Mouse (Mus musculus): ENCODE data around the gene Galr2.

The Galr2 gene

GRCm38 (mm10) chr11:116280751-116281663 is at the start of gene Galr2:
Gene Galr2, plus strand, starts transcription at chr11:116280939.
- peak; percentile 33 for DNase-seq

DNA sequence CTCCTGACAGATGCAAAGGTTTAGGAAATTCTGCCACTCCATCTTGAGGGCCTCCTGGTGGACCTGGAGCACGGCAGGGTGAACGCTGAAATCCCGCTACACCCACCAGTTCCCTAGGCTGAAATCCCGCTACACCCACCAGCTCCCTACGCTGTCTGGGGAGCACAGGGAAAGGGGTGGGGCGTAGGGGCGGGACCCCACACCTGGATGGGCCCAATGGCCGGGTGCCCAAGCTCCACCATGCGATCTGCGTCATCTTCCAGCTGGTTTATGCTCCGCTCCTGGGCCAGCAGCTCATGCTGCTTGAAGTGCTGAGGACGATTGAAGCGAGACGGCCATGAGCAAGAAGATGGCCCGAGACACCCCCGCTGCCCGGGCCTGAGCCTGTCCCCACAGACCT is 48.3 kb upstream of the Galr2 start:
- DNase-seq = no peak

DNA sequence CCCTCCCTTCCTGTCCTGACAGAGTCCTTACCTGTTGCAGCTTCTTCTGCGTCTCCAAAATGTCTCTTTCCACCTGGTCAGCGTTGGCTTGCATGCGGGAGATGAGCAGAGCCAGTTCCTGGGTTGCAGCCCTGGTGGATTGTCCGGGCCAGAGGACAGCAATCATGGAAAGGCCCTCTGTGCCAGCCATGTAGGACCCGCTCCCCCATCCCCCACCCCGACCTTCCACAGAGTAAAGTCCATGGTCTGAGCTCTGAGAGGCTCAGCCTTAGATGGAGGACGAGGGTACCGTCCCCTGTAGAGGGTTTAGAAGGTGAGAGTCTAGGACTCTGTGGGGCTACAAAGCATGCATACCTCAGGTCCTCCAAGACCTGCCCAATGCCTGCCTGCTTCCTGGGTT is 45.8 kb upstream of the Galr2 start:
- DNase-seq = no peak

DNA sequence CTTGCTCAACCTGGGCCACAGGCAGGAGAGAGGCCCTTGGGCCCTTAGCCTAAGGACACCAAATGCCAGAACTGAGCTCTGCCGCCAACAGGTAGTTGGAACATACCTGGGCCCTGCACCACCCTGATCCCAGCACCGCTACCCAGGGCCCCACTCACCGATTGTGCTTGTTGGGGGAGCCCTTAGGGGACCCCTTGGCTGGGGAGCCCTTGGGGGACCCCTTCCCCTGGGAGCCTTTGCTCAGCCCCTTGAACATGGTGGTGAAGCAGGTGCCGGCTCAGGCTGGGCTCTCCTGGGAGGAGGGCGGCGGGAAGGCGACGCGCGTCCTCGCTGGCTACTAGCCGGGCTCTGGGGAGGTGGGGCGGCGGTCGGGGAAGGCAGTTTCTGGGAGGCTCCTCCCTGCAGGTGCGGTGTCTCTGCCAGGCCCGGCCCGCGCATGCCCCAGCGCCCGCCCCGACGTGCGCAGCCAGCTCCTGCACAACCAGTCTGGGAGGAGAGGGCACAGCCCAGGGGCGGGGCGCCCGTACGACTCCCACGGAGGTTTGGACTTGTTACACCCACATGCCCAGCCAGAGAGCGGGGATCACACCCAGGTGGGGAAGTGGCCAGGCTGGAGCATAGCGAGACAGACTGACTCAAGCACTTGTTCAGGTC is 42.9 kb upstream of the Galr2 start, which contains the start of gene Evpl:
Evpl (minus strand) TSS at position 336 of the 654 bp plus-strand sequence.
- DNase-seq = no peak

- DNase-seq = no peak
These were observed 40.9 kb upstream of the Galr2 start for GRCm38 (mm10) chr11:116239797-116240196.

DNA sequence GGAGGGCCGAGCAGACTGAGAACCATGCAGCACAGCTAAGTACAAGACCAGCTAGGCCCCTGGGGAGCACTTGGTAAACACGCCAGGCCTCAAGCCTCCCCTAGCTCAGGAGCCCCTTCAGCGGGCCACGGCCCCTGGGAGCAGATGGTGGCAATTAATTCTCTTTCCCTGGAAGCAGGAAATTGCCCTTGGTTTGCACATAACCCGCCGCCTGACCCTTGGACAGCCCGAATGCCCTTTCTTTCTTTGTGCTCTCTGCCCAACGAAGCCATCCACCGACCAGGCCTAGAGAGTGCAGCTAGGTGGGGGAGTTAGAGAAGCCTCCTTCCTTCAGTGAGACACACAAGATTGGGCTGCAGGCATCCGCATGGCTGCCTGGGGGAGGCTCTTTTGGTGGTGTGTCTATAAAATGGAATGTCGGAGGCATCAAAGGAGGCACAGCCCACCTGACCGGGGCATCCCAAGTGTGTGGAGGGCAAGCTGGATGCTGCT is 38.9 kb upstream of the Galr2 start:
- DNase-seq = no peak

DNA sequence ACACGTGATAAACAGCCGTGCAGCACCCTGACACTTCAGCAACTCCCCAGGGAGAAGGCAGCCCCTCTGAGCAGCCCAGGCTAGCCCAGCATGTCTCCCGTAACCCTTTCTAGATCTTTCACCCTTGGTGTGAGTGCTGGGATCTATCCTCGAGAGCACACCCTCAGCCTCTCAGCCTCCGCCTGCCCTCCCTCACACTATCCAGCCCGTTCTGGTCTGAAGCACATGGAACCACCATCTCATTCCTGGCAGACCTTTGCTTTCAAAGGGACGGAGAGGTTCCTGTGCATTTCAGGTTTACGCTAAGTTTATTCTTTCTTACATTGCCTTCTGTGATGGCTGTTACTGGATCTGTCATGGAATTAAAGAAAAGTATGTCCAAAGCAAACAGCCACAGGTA is 36.2 kb upstream of the Galr2 start:
- no peak for DNase-seq

DNA sequence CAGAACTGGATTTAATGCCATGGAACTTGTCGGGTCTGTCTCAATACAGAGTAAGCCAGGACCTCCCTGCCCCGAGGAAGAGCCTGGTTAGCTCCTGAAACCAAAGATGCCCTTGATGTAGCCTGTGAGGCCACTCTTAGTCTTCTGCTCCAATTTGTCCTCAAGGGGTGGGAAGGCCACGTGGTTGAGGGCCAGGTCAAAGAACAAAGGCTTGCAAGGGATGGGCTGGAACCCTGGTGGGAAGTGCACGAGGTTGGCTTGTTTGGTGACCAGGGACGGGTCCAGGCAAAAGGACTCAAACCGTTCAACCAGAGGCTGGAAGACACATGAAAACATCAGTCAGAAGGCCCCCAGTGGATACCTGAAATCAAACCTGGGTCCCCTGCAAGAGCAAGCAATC is 35.1 kb upstream of the Galr2 start:
- no peak for DNase-seq

GRCm38 (mm10) chr11:116247502-116248222 is 33.1 kb upstream of the Galr2 start:
- no peak for DNase-seq

DNA sequence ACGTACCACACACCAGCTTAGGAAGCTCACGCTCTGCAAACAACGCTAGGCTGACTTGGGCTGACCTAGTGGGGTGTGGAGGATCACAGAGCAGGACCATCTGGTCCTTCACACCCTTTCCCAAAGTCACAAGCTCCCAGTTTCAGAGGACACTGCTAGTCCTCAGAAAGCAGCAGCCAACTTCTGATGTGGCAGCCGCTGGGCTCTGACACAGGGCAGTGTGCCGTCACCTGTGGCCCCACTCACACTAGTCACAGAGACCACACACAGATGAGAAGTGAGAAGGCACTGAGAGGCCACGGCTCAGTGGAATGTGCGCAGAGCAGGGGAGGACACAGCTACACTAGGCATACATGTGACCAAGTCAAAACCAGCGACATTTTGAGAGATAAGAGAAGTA is 29.8 kb upstream of the Galr2 start:
- no peak for DNase-seq

DNA sequence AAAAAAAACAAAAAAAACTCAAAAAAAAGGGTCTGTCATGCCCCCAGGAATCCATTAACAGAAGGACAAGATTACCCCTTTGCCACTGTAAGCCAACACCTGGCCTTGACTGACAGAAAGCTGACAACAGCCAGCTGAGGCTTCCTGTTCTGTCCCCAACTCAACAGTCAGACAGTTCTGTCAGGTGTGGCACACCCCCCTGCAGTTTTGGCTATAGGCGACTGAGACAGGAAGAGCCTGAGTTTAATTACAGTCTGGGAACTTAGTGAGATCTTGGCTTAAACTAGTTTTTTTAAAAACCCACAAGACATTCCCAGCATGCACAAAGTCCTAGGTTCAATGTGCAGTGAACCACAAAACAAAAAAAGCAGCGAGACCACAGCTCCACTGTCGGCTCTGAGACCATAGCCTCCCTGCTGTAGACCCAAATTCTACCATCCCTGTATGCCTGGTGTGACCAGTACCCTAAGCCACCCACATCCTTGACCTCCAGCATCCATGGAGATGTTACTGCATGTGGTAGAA is 27.6 kb upstream of the Galr2 start:
- DNase-seq = no peak

DNA sequence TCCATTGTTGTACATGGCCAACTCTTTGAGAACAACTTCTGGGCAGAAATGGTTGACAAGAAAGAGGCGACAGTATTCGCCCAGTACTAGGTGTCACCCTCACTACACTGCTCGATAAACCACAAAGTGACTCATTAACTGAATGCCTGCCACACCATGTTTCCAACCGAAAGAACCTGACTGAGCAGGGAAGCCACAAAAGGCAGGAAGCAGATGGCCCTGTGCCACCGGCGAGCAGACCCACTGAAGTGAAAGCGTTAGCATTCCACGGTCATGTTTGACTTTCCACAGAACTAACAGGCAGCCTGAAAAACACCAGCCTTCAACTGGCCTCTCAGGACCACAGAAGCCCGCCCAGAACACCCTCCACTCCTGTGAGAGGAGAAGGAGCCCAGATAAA is 26.1 kb upstream of the Galr2 start:
- no peak for DNase-seq

DNA sequence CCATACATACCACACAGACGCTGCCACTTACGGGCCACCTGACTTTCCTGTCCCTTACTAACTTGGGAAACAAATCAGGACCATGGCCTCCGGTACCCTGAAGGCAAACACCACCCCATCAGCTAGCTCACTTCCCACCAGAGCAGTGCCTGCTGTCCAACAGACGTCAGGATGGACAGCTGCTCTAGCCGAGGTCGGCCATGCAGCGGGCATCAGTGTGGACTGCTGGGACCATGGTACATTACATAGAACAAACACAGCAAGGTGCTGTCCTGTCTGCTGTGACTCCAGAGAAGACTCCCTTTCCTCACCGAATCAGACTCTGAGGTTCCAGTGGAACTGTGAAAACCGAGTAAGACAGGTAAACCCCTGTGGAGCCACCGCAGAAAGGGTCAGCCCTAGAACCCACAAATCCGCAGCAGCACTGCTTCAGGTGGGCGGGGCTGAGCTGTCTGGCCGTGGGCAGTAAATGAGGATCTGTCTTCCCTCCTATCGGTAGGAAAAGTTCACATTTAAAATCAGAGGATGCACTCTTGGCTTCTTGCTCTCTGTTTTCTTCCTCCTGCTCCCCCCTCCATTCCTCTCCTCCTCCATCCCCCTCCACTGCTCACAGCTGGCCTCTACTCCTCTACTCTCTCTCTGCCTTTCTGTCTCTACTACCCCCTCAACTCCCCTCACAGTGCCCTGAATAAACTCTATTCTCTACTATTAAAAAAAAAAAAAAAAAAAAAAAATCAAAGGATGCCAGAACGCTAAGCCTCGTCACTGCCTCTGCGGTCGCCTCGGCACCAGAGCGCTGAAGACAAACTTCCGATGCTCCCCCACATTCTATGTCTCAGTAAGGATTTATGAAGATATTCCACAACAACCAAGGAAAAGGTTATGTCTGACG is 25.4 kb upstream of the Galr2 start:
- DNase-seq = no peak

DNA sequence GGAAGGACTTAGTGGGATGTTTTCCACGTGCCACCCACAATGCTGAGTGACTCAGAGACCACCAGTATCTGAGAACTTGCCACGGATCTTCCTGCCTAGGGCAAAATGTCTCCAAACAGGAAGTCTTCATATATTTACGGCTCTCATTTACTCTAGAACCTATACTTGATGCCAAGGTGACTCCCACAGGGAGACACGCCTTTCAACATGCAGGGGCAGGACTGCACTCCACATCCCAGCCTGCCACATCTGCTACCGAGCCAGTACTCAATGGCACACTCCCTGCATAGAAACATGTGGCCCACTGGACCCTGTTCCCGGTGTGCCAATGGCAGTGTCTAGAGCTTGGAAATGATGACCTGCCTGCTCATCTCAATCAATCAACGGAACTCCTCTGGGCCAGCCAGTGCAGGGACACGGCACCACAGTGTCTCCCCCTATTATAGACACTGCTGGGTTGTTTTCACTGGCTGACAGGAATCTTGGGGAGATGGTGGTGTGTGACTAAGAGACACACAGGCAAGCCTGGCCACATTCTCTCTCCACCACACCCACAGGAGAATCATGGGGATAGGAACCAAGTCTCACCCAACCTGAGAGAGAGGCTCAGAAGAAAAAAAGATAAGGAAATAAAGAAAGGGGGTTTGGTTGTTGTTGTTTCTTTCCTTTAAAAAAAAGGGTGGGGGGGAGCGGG is 24.6 kb upstream of the Galr2 start:
- no peak for DNase-seq

- DNase-seq = no peak
These were observed 21.3 kb upstream of the Galr2 start for GRCm38 (mm10) chr11:116259461-116259860.

DNA sequence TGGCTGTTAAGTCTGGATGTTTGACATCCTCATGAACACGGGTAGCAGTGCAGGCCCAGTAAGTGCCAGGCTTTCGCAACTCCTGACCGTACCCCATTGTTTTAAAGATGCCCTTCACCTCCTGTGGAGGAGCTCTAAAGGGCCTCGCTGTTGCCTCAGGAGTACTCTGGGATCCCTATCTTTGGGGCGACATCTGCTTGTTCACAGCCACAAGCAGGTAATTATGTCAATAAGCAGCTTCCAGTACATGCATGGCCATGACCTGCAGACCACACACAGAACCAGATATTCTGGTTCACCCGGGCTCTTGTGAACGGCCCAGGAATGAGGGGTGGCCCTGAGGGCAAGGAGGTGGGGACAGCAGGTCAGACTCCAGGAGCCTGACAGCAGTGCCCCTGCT is 20.5 kb upstream of the Galr2 start:
- DNase-seq = no peak

GRCm38 (mm10) chr11:116265352-116265751 is 15.4 kb upstream of the Galr2 start:
- DNase-seq = peak; percentile 32

DNA sequence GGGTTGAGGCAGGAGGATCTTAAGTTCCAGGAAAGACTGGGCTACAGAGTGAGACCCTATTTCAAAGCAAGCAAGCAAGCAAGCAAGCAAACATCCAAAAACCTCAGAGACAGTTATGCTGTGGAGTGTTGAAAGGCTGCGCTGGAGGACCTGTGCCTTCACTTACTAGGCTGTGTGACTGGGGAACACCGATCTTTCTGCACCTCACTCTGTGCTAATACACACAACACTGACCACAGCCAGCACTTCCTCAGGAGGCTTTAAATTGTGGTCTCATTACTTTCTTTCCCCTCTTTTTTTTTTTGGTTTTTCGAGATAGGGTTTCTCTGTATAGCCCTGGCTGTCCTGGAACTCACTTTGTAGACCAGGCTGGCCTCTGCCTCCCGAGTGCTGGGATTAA is 14.9 kb upstream of the Galr2 start:
- no peak for DNase-seq

DNA sequence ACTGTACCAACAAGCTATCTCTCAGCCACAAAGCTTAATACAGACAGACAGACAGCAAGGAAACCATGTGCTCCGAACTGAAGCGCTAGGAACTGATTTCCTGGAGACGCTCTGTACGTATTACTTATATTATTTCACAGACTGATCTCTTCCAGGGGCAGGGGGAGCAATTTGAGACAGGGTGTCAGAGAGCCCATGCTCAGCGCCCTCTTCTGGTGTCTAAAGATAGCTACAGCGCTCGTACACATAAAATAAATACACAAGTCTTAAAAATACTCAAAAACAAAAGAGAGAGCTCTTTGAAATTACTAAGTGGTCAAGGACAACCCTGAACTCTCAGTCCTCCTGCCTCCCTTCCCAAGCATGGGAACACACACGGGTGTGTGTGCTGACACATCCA is 13.1 kb upstream of the Galr2 start:
- DNase-seq = no peak

GRCm38 (mm10) chr11:116268313-116268712 is 12.4 kb upstream of the Galr2 start:
- DNase-seq = no peak

DNA sequence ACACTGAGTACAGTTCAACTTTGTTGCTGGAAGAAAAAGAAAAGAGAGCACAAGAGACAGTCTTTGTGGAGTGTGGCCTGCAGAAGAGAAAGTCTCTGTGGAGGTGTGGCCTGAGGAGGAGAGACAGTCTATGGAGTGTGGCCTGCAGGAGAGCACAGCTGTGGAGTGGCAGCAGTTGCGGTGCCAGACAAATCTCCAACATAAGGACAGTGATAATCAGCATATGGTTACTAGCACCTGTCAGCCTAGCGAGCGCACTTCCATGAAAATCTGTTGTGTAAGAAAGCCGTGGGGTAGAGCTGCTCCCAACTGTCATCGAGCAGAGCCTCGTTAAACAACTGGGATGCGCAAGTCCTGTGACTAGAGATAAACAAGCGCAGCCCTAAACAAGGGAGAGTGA is 11.2 kb upstream of the Galr2 start:
- DNase-seq = no peak

All from right cerebral cortex, postnatal 4 days (tissue).